Mouse (Mus musculus) kidney, adult 18-20 months (tissue): ENCODE results near the gene Spata13.

Experiments
- DNase-seq: peaks from one replicate; pipeline ENCODE4 v3.0.0; 2021

Gene Spata13

GRCm38 (mm10) chr14:60682361-60683023, 48.7 kb downstream of the Spata13 start:
- peak; percentile 91 for DNase-seq

- no peak for DNase-seq
Observed at GRCm38 (mm10) chr14:60683989-60684388, 50.2 kb downstream of the Spata13 start.

GRCm38 (mm10) chr14:60686733-60687132, 52.9 kb downstream of the Spata13 start:
- DNase-seq: no peak

- DNase-seq: no peak
Observed at GRCm38 (mm10) chr14:60687241-60687640, 53.4 kb downstream of the Spata13 start.

- peak; percentile 77 for DNase-seq
Observed at GRCm38 (mm10) chr14:60688509-60689205, 54.9 kb downstream of the Spata13 start.

GRCm38 (mm10) chr14:60689768-60690167, 56.0 kb downstream of the Spata13 start:
- no peak for DNase-seq

- DNase-seq: no peak
Observed at GRCm38 (mm10) chr14:60690631-60691030, 56.8 kb downstream of the Spata13 start.

- DNase-seq: no peak
Observed at GRCm38 (mm10) chr14:60693122-60693536, 59.3 kb downstream of the Spata13 start.

- DNase-seq: no peak
Observed at GRCm38 (mm10) chr14:60693666-60694065, 59.9 kb downstream of the Spata13 start.

- peak; percentile 62 for DNase-seq
Observed at GRCm38 (mm10) chr14:60694215-60694997, 60.6 kb downstream of the Spata13 start.

- no peak for DNase-seq
Observed at GRCm38 (mm10) chr14:60697351-60697750, 63.5 kb downstream of the Spata13 start.

GRCm38 (mm10) chr14:60698980-60699379, 65.2 kb downstream of the Spata13 start:
- DNase-seq: no peak

GRCm38 (mm10) chr14:60702377-60703140, 68.8 kb downstream of the Spata13 start:
- peak; percentile 47 for DNase-seq

- DNase-seq: no peak
Observed at GRCm38 (mm10) chr14:60704510-60704909, 70.7 kb downstream of the Spata13 start.

GRCm38 (mm10) chr14:60704961-60705360, 71.2 kb downstream of the Spata13 start:
- DNase-seq: no peak

- DNase-seq: no peak
Observed at GRCm38 (mm10) chr14:60709192-60709591, 75.4 kb downstream of the Spata13 start.

- no peak for DNase-seq
Observed at GRCm38 (mm10) chr14:60709749-60710148, 75.9 kb downstream of the Spata13 start.

- DNase-seq: no peak
Observed at GRCm38 (mm10) chr14:60711161-60711560, 77.4 kb downstream of the Spata13 start.

GRCm38 (mm10) chr14:60711590-60712288, 77.9 kb downstream of the Spata13 start:
- DNase-seq: no peak

GRCm38 (mm10) chr14:60712289-60712830, 78.6 kb downstream of the Spata13 start:
- no peak for DNase-seq

GRCm38 (mm10) chr14:60715686-60716085, 81.9 kb downstream of the Spata13 start:
- DNase-seq: no peak

- no peak for DNase-seq
Observed at GRCm38 (mm10) chr14:60721304-60721703, 87.5 kb downstream of the Spata13 start.
